ENCODE assay signal across 23 mouse cellular contexts in the genomic region with DNA sequence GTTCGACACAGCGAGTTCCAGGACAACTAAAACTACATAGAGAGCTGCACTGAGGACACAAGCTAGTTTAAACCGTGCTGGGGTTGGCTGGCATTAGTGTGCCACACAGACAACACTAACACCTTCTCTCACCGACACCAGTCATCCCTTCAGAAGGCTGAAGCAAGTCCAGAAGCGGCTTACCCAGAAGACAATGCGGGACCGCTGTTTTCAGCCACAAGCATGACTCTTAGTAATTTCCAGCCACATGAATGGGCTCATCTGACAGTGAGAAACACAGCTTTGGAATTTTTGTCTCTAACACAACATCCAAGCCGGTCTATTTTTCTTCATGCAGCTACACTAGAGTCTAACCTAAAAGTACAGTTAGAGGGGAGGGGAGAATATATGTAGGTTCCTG.
"Had no signal": no experiment of that assay in that cellular context is flagged by ENCODE, and none has a peak within 500 bp of the region (broad histone marks: within the 10 kb centered on the region; RNA-seq: fewer than 3 reads in every experiment).

No protein-coding gene starts in this region.

- H3K4me3 ChIP-seq: gastrocnemius, adult 2 months; heart, embryonic 10.5 days; heart, embryonic 12.5 days; hindbrain, embryonic 10.5 days; hindbrain, embryonic 12.5 days; intestine, embryonic 15.5 days; layer of hippocampus, adult 2 months; left cerebral cortex, adult 2 months; limb, embryonic 10.5 days; limb, embryonic 12.5 days; liver, embryonic 13.5 days had no signal

- H3K9me3 ChIP-seq: heart, embryonic 10.5 days; heart, embryonic 12.5 days; hindbrain, embryonic 10.5 days; hindbrain, embryonic 12.5 days; intestine, embryonic 15.5 days; limb, embryonic 10.5 days; limb, embryonic 12.5 days; liver, embryonic 13.5 days had no signal

- H3K4me2 ChIP-seq: heart, embryonic 12.5 days; hindbrain, embryonic 12.5 days; hindbrain, embryonic 14.5 days; intestine, embryonic 15.5 days; limb, embryonic 12.5 days; liver, embryonic 11.5 days; liver, embryonic 13.5 days had no signal

- H3K36me3 ChIP-seq: heart, embryonic 10.5 days; heart, embryonic 12.5 days; hindbrain, embryonic 10.5 days; hindbrain, embryonic 12.5 days; intestine, embryonic 15.5 days; limb, embryonic 10.5 days; limb, embryonic 12.5 days; liver, embryonic 13.5 days had no signal

- H3K27ac ChIP-seq: gastrocnemius, adult 2 months; heart, embryonic 10.5 days; hindbrain, embryonic 10.5 days; hindbrain, embryonic 12.5 days; intestine, embryonic 15.5 days; layer of hippocampus, adult 2 months; left cerebral cortex, adult 2 months; limb, embryonic 10.5 days; limb, embryonic 12.5 days; liver, embryonic 13.5 days had no signal

- H3K27me3 ChIP-seq: heart, embryonic 12.5 days; hindbrain, embryonic 12.5 days; intestine, embryonic 15.5 days; limb, embryonic 12.5 days; liver, embryonic 13.5 days had no signal

- H3K4me1 ChIP-seq: intestine, embryonic 15.5 days; liver, embryonic 13.5 days had no signal

- H3K9ac ChIP-seq: heart, embryonic 12.5 days; hindbrain, embryonic 12.5 days; hindbrain, embryonic 14.5 days; intestine, embryonic 15.5 days; limb, embryonic 12.5 days; liver, embryonic 13.5 days had no signal

- DNase-seq: gastrocnemius, adult 2 months; gastrocnemius, postnatal 10 days; gastrocnemius, postnatal 25 days; heart, postnatal 10 days; heart, postnatal 4 days; kidney, adult 18-20 months; kidney, adult 8-10 months; kidney, postnatal 10 days; kidney, postnatal 25 days; kidney, postnatal 4 days; liver; liver, embryonic 13.5 days had no signal
